Mouse (Mus musculus): ENCODE results near the gene Acta1. TPM values are rescaled to one million over a fixed set of nuclear protein-coding genes. Genes with fewer than 3 reads are reported as not detected.

Acta1 gene
- total RNA-seq (2014; rRNA removed) (12.3 and 22.7 TPM in 2 replicates), polyA plus RNA-seq (2015; fragmentation: Nextera tagmentation; extraction: Ambion mirVana) (18.9 and 19.5 TPM in 2 replicates)

GRCm38 (mm10) chr8:123894502-123895097 is at the start of gene Acta1:
Gene Acta1, minus strand, starts transcription at chr8:123894751.
- TF ChIP-seq CTCF (IDR thresholded peaks at IDR 0.05): no peak
- Histone ChIP-seq H3K4me3 (ENCODE audit: low read depth, low read length) (no peak within 1 kb of the TSS), H3K4me1 (ENCODE audit: insufficient read depth, low read length) (peaks cover 4% of the 10 kb centered on the region; the same call in 1 of the 2 replicates), H3K36me3 (ENCODE audit: insufficient read depth, low read length) (peaks cover 3% of the 10 kb centered on the region), H3K4me2 (ENCODE audit: low read depth, low read length, poor library complexity, severe bottlenecking) (no peak within 1 kb of the TSS), H3K27me3 (ENCODE audit: insufficient read depth, low read length) (peaks cover 23% of the 10 kb centered on the region), H3K9ac (replicated peaks; ENCODE audit: low read length, poor library complexity, severe bottlenecking) (no peak within 1 kb of the TSS), H3K27ac (ENCODE audit: low read depth, low read length) (no peak within 1 kb of the TSS), H3K9me3 (ENCODE audit: low read length) (no peaks in the 10 kb centered on the region)
- DNase-seq (ENCODE audit: low spot score) (no peak), ATAC-seq (ENCODE audit: low FRiP score) (no peak)
- 25% methylated on average over 15 of the region's 15 CpGs for whole genome bisulfite sequencing

GRCm38 (mm10) chr8:123929026-123929425 is 34.5 kb upstream of the Acta1 start:
- H3K4me1 ChIP-seq (ENCODE audit: insufficient read depth, low read length): no peaks in the 10 kb centered on the region
- no peak overlapping the region for H3K27ac ChIP-seq (ENCODE audit: low read depth, low read length)
- no peaks in the 10 kb centered on the region for H3K9me3 ChIP-seq (ENCODE audit: low read length)
- H3K36me3 ChIP-seq (ENCODE audit: insufficient read depth, low read length): peaks cover 53% of the 10 kb centered on the region
- no peak overlapping the region for H3K9ac ChIP-seq (replicated peaks; ENCODE audit: low read length, poor library complexity, severe bottlenecking)
- H3K27me3 ChIP-seq (ENCODE audit: insufficient read depth, low read length): no peaks in the 10 kb centered on the region
- DNase-seq (ENCODE audit: low spot score) (no peak), ATAC-seq (ENCODE audit: low FRiP score) (no peak)
- no peak overlapping the region for H3K4me3 ChIP-seq (ENCODE audit: low read depth, low read length)
- no peak for TF ChIP-seq CTCF (IDR thresholded peaks at IDR 0.05)
- H3K4me2 ChIP-seq (ENCODE audit: low read depth, low read length, poor library complexity, severe bottlenecking): no peak overlapping the region
- WGBS: 97% methylated on average over 7 of the region's 7 CpGs

GRCm38 (mm10) chr8:123925671-123926070 is 31.1 kb upstream of the Acta1 start:
- peaks cover 62% of the 10 kb centered on the region for H3K36me3 ChIP-seq (ENCODE audit: insufficient read depth, low read length)
- no peak for ATAC-seq (ENCODE audit: low FRiP score)
- no peak overlapping the region for H3K4me2 ChIP-seq (ENCODE audit: low read depth, low read length, poor library complexity, severe bottlenecking)
- no peak overlapping the region for H3K9ac ChIP-seq (replicated peaks; ENCODE audit: low read length, poor library complexity, severe bottlenecking)
- no peaks in the 10 kb centered on the region for H3K27me3 ChIP-seq (ENCODE audit: insufficient read depth, low read length)
- DNase-seq (ENCODE audit: low spot score): no peak
- 89% methylated on average over 3 of the region's 3 CpGs for WGBS
- no peaks in the 10 kb centered on the region for H3K9me3 ChIP-seq (ENCODE audit: low read length)
- TF ChIP-seq CTCF (IDR thresholded peaks at IDR 0.05): no peak
- H3K27ac ChIP-seq (ENCODE audit: low read depth, low read length): no peak overlapping the region
- H3K4me3 ChIP-seq (ENCODE audit: low read depth, low read length): no peak overlapping the region
- no peaks in the 10 kb centered on the region for H3K4me1 ChIP-seq (ENCODE audit: insufficient read depth, low read length)

- Histone ChIP-seq H3K36me3 (ENCODE audit: insufficient read depth, low read length) (peaks cover 63% of the 10 kb centered on the region), H3K27ac (ENCODE audit: low read depth, low read length) (no peak overlapping the region), H3K9ac (replicated peaks; ENCODE audit: low read length, poor library complexity, severe bottlenecking) (no peak overlapping the region), H3K4me3 (ENCODE audit: low read depth, low read length) (no peak overlapping the region), H3K4me1 (ENCODE audit: insufficient read depth, low read length) (no peaks in the 10 kb centered on the region), H3K4me2 (ENCODE audit: low read depth, low read length, poor library complexity, severe bottlenecking) (no peak overlapping the region), H3K9me3 (ENCODE audit: low read length) (no peaks in the 10 kb centered on the region), H3K27me3 (ENCODE audit: insufficient read depth, low read length) (no peaks in the 10 kb centered on the region)
- TF ChIP-seq CTCF (IDR thresholded peaks at IDR 0.05): peak; percentile 96
- DNase-seq (ENCODE audit: low spot score) (peak; percentile 93), ATAC-seq (ENCODE audit: low FRiP score) (peak; percentile 76; the same call in 1 of the 2 replicates)
- WGBS: 9% methylated on average over 2 of the region's 2 CpGs
These were observed 30.2 kb upstream of the Acta1 start for GRCm38 (mm10) chr8:123924719-123925118.

- Histone ChIP-seq H3K4me3 (ENCODE audit: low read depth, low read length) (no peak overlapping the region), H3K4me2 (ENCODE audit: low read depth, low read length, poor library complexity, severe bottlenecking) (no peak overlapping the region), H3K4me1 (ENCODE audit: insufficient read depth, low read length) (no peaks in the 10 kb centered on the region), H3K9ac (replicated peaks; ENCODE audit: low read length, poor library complexity, severe bottlenecking) (no peak overlapping the region), H3K9me3 (ENCODE audit: low read length) (no peaks in the 10 kb centered on the region), H3K27ac (ENCODE audit: low read depth, low read length) (no peak overlapping the region), H3K36me3 (ENCODE audit: insufficient read depth, low read length) (peaks cover 64% of the 10 kb centered on the region), H3K27me3 (ENCODE audit: insufficient read depth, low read length) (no peaks in the 10 kb centered on the region)
- no peak for TF ChIP-seq CTCF (IDR thresholded peaks at IDR 0.05)
- ATAC-seq (ENCODE audit: low FRiP score) (no peak), DNase-seq (ENCODE audit: low spot score) (no peak)
- WGBS: 95% methylated on average over 3 of the region's 3 CpGs
These were observed 20.1 kb upstream of the Acta1 start for GRCm38 (mm10) chr8:123914635-123915034.

GRCm38 (mm10) chr8:123912265-123912664 is 17.7 kb upstream of the Acta1 start:
- no peak for TF ChIP-seq CTCF (IDR thresholded peaks at IDR 0.05)
- Histone ChIP-seq H3K9me3 (ENCODE audit: low read length) (no peaks in the 10 kb centered on the region), H3K27me3 (ENCODE audit: insufficient read depth, low read length) (no peaks in the 10 kb centered on the region), H3K4me1 (ENCODE audit: insufficient read depth, low read length) (no peaks in the 10 kb centered on the region), H3K4me3 (ENCODE audit: low read depth, low read length) (no peak overlapping the region), H3K36me3 (ENCODE audit: insufficient read depth, low read length) (peaks cover 63% of the 10 kb centered on the region), H3K9ac (replicated peaks; ENCODE audit: low read length, poor library complexity, severe bottlenecking) (no peak overlapping the region), H3K27ac (ENCODE audit: low read depth, low read length) (no peak overlapping the region), H3K4me2 (ENCODE audit: low read depth, low read length, poor library complexity, severe bottlenecking) (no peak overlapping the region)
- ATAC-seq (ENCODE audit: low FRiP score) (no peak), DNase-seq (ENCODE audit: low spot score) (no peak)
- 91% methylated on average over 4 of the region's 4 CpGs for WGBS
